Mouse (Mus musculus): Measurements from ENCODE around the gene Igfbp2.

- TF ChIP-seq CTCF (IDR thresholded peaks at IDR 0.05; ENCODE audit: control insufficient read depth, insufficient read depth, insufficient read length) = no peak
- TF ChIP-seq FOSL1 (IDR thresholded peaks at IDR 0.05; ENCODE audit: insufficient read depth, low read length, poor library complexity, severe bottlenecking) = no peak
- TF ChIP-seq MAX (IDR thresholded peaks at IDR 0.05) = no peak
- TF ChIP-seq MYOG (IDR thresholded peaks at IDR 0.05; ENCODE audit: control insufficient read depth, extremely low read depth, insufficient read length) = no peak
- TF ChIP-seq MYOD1 (IDR thresholded peaks at IDR 0.05; ENCODE audit: control insufficient read depth, insufficient read length, low read depth) = no peak
- TF ChIP-seq CEBPB (IDR thresholded peaks at IDR 0.05; ENCODE audit: low read depth) = no peak
Measured at GRCm38 (mm10) chr1:72792262-72792661, 32.0 kb upstream of the Igfbp2 start.

Measured in C2C12 (cell line).